Mouse (Mus musculus) E14TG2a.4 (cell line): ENCODE data around the gene Nacc1.

ENCODE experiments used
- CTCF ChIP-seq: conservative IDR thresholded peaks from 2 replicates; pipeline ENCODE4 v1.5.1; 2014; ENCODE audit warnings: low read length
- NANOG ChIP-seq: IDR thresholded peaks from 2 replicates; pipeline ENCODE4 v1.6.1; 2014; ENCODE audit warnings: borderline replicate concordance, low read length, mixed read lengths
- POU5F1 ChIP-seq: IDR thresholded peaks from 2 replicates; pipeline ENCODE4 v1.6.1; 2014; ENCODE audit warnings: low read length, borderline replicate concordance

DNA sequence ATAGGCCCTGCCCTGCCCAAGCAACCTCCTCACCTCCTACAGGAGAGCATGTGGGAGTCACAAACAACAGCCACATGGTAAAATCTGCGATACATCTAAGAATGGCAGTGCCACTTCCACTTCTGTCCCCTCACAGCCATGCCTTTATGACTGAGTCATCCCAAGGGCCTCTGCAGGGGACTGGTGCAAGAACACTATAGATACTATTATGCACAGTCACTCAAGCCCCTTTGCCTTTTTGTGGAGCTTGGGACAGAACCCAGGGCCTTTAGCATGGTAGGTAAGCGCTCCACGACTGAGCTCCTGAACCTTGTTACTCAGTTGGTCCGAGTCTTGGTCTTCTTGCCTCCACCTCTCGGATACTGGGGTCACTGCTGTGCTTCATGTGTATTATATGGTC lies 10.4 kb downstream of the Nacc1 start:
- no peak for TF ChIP-seq CTCF
- TF ChIP-seq NANOG, result no peak
- TF ChIP-seq POU5F1, result no peak
